Mouse (Mus musculus): ENCODE results near the gene Zfand3. TPM values are rescaled to one million over a fixed set of nuclear protein-coding genes. Genes with fewer than 3 reads are reported as not detected.

Gene Zfand3
- polyA plus RNA-seq, 1 experiment from 2014 or later, result 40.2 TPM

DNA sequence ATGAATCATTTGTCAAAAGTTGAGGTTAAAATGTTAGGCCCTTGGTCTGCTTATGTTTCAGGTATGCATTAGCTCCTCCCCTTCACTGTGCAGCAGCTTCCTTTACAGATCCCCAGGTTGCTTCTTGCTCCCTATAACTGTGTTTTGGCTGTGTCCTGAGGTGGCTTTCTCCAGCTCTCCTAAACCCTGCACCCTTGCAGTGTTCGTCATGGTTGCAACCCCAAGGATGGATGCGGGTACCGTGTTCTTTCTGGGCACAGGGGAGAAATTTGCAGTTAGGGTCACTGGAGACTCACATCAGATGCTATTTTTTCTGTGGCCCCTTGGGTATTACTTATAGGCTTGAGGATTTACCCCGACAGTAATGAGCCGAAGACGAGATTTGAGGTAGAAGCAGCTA, 175.7 kb downstream of the Zfand3 start:
- no peaks in the 10 kb centered on the region for H3K9me3 ChIP-seq (ENCODE audit: control insufficient read depth, low read length)
- no peak overlapping the region for H3K4me2 ChIP-seq (ENCODE audit: low read depth, low read length)
- no peak overlapping the region for H3K9ac ChIP-seq (ENCODE audit: low read depth, low read length)
- H3K27ac ChIP-seq (ENCODE audit: low read length), result no peak overlapping the region
- H3K36me3 ChIP-seq (ENCODE audit: control insufficient read depth, insufficient read depth, low read length), result 0 out of 2 replicates have a peak, but pooled peaks cover 3% of the 10 kb centered on the region
- H3K4me3 ChIP-seq (ENCODE audit: low read length), result no peak overlapping the region
- H3K27me3 ChIP-seq (replicated peaks; ENCODE audit: control insufficient read depth, insufficient read depth, low read length), result no peaks in the 10 kb centered on the region
- 91% methylated on average over 6 of the region's 6 CpGs for WGBS
- H3K4me1 ChIP-seq (ENCODE audit: control insufficient read depth, insufficient read depth, low read length), result no peaks in the 10 kb centered on the region
- no peak for ATAC-seq

DNA sequence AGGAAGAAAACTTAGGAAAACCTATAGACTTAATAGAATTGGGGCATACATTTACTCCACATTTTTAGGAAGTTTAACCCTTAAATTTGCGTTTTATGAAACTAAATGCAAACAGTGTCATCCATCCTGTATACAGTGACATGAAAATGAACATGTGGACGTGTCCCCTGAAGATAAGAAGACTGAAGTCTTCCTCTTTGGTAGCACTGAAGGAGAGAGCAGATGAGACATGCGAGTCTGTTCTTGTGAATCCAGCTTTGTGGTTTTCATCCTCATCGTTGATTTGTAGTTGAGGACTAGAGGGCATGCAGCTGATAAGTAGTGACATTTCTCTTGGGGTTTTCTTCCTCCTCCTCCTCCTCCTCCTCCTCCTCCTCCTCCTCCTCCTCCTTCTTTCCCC, 177.0 kb downstream of the Zfand3 start:
- 80% methylated on average over 4 of the region's 4 CpGs for WGBS
- Histone ChIP-seq H3K27me3 (replicated peaks; ENCODE audit: control insufficient read depth, insufficient read depth, low read length) (no peaks in the 10 kb centered on the region), H3K27ac (ENCODE audit: low read length) (no peak overlapping the region)

DNA sequence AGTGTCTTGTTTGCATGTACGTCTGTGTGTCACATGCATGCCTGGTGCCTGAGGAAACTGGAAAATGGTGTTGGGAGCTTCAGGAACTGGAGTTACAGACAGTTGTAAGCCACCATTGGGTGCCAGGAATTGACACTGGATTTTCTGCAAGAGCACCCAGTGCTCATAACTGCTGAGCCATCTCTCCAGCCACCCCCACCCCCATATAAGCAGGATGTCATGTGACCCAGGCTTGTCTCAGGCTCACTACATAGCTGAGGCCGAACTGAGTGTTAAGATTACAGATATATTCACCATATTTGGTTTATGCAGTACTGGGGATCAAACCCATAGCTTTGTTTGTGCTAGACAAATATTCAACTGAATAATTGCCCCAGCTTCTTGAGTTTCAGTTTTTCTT, 177.5 kb downstream of the Zfand3 start:
- H3K9ac ChIP-seq (ENCODE audit: low read depth, low read length), result no peak overlapping the region
- WGBS, result 77% methylated on average over 2 of the region's 2 CpGs

More for the DNA sequence above, 177.0 kb downstream of the Zfand3 start:
- 0 out of 2 replicates have a peak, but pooled peaks cover 3% of the 10 kb centered on the region for H3K36me3 ChIP-seq (ENCODE audit: control insufficient read depth, insufficient read depth, low read length)
- no peak overlapping the region for H3K9ac ChIP-seq (ENCODE audit: low read depth, low read length)
- H3K4me1 ChIP-seq (ENCODE audit: control insufficient read depth, insufficient read depth, low read length), result no peaks in the 10 kb centered on the region
- no peaks in the 10 kb centered on the region for H3K9me3 ChIP-seq (ENCODE audit: control insufficient read depth, low read length)
- ATAC-seq, result no peak
- H3K4me2 ChIP-seq (ENCODE audit: low read depth, low read length), result no peak overlapping the region
- H3K4me3 ChIP-seq (ENCODE audit: low read length), result no peak overlapping the region

DNA sequence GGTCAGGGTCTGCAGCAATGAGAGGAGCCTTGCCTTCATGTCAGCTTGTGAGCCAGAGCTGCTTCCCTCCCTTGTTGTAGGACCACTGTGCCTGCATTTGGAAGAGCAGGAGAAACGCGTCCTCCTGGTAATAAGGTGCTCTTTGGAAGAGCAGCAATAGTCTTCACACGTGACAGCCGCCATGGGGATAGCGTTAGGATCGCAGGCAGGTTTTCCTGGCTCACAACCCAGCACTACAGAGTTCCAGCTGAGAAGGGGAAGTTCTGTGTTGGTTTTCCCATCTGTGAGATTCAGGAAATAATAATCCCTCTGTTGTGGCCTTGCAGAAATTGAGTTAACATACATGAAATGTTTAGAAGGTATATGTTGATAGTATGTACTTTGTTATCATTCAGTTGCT, 179.0 kb downstream of the Zfand3 start:
- Histone ChIP-seq H3K27ac (ENCODE audit: low read length) (no peak overlapping the region), H3K36me3 (ENCODE audit: control insufficient read depth, insufficient read depth, low read length) (no peaks in the 10 kb centered on the region), H3K9me3 (ENCODE audit: control insufficient read depth, low read length) (no peaks in the 10 kb centered on the region), H3K4me3 (ENCODE audit: low read length) (no peak overlapping the region), H3K27me3 (replicated peaks; ENCODE audit: control insufficient read depth, insufficient read depth, low read length) (no peaks in the 10 kb centered on the region), H3K4me1 (ENCODE audit: control insufficient read depth, insufficient read depth, low read length) (peaks cover 14% of the 10 kb centered on the region), H3K4me2 (ENCODE audit: low read depth, low read length) (no peak overlapping the region), H3K9ac (ENCODE audit: low read depth, low read length) (no peak overlapping the region)
- WGBS, result 96% methylated on average over 6 of the region's 6 CpGs
- no peak for ATAC-seq

More for the DNA sequence above, 177.5 kb downstream of the Zfand3 start:
- no peak for ATAC-seq
- Histone ChIP-seq H3K9me3 (ENCODE audit: control insufficient read depth, low read length) (no peaks in the 10 kb centered on the region), H3K27ac (ENCODE audit: low read length) (no peak overlapping the region), H3K36me3 (ENCODE audit: control insufficient read depth, insufficient read depth, low read length) (0 out of 2 replicates have a peak, but pooled peaks cover 3% of the 10 kb centered on the region), H3K4me2 (ENCODE audit: low read depth, low read length) (no peak overlapping the region), H3K4me1 (ENCODE audit: control insufficient read depth, insufficient read depth, low read length) (peaks cover 1% of the 10 kb centered on the region; the same call in 1 of the 2 replicates), H3K4me3 (ENCODE audit: low read length) (no peak overlapping the region), H3K27me3 (replicated peaks; ENCODE audit: control insufficient read depth, insufficient read depth, low read length) (no peaks in the 10 kb centered on the region)

DNA sequence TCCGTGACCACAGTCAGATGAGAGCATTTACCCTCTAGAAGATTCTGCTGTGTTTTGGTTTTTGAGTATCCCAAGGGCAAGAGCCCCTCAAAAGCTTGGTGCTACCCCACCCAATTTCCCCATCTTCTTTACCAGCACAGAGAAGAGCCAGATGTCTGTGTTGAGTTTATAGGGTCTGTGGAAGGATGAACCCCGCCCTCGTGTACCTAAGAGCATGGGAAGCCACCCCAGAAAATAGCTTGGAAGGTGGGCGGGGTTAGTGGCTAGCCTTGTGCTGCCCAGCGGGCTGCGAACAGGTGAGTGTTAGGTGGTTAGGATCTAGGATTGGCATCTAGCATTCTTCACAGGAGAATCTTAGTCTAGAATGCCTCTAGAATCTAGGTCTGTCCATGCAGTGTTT, 182.6 kb downstream of the Zfand3 start:
- no peaks in the 10 kb centered on the region for H3K27me3 ChIP-seq (replicated peaks; ENCODE audit: control insufficient read depth, insufficient read depth, low read length)
- no peak overlapping the region for H3K9ac ChIP-seq (ENCODE audit: low read depth, low read length)
- H3K4me1 ChIP-seq (ENCODE audit: control insufficient read depth, insufficient read depth, low read length), result peaks cover 17% of the 10 kb centered on the region
- H3K4me3 ChIP-seq (ENCODE audit: low read length), result no peak overlapping the region
- H3K27ac ChIP-seq (ENCODE audit: low read length), result no peak overlapping the region
- ATAC-seq, result no peak
- H3K36me3 ChIP-seq (ENCODE audit: control insufficient read depth, insufficient read depth, low read length), result no peaks in the 10 kb centered on the region
- WGBS, result 77% methylated on average over 6 of the region's 6 CpGs
- no peaks in the 10 kb centered on the region for H3K9me3 ChIP-seq (ENCODE audit: control insufficient read depth, low read length)
- no peak overlapping the region for H3K4me2 ChIP-seq (ENCODE audit: low read depth, low read length)

DNA sequence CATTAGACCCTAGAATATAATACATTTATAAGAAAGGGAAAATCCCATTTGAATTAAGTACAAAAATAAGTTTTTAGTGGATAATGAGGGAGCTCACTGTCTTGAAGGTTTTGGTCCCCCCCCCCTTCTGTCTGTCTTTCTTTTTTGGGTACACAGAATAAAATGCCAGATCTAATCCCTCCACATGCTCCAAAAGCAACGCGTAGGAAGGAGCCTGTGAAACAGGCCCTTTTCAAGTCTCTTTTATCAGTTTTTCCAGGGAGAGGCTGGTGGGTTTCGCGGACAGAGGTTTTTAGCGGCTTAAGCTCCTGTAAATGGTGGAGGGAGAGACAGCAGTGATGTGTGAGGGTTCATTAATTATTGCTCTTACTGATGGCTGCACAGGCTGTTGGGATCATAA, 183.0 kb downstream of the Zfand3 start:
- WGBS, result 43% methylated on average over 5 of the region's 5 CpGs
- Histone ChIP-seq H3K36me3 (ENCODE audit: control insufficient read depth, insufficient read depth, low read length) (no peaks in the 10 kb centered on the region), H3K9me3 (ENCODE audit: control insufficient read depth, low read length) (no peaks in the 10 kb centered on the region), H3K27me3 (replicated peaks; ENCODE audit: control insufficient read depth, insufficient read depth, low read length) (no peaks in the 10 kb centered on the region), H3K4me1 (ENCODE audit: control insufficient read depth, insufficient read depth, low read length) (peaks cover 17% of the 10 kb centered on the region), H3K27ac (ENCODE audit: low read length) (no peak overlapping the region), H3K4me2 (ENCODE audit: low read depth, low read length) (no peak overlapping the region), H3K4me3 (ENCODE audit: low read length) (no peak overlapping the region), H3K9ac (ENCODE audit: low read depth, low read length) (no peak overlapping the region; the same call in 1 of the 2 replicates)
- no peak for ATAC-seq

DNA sequence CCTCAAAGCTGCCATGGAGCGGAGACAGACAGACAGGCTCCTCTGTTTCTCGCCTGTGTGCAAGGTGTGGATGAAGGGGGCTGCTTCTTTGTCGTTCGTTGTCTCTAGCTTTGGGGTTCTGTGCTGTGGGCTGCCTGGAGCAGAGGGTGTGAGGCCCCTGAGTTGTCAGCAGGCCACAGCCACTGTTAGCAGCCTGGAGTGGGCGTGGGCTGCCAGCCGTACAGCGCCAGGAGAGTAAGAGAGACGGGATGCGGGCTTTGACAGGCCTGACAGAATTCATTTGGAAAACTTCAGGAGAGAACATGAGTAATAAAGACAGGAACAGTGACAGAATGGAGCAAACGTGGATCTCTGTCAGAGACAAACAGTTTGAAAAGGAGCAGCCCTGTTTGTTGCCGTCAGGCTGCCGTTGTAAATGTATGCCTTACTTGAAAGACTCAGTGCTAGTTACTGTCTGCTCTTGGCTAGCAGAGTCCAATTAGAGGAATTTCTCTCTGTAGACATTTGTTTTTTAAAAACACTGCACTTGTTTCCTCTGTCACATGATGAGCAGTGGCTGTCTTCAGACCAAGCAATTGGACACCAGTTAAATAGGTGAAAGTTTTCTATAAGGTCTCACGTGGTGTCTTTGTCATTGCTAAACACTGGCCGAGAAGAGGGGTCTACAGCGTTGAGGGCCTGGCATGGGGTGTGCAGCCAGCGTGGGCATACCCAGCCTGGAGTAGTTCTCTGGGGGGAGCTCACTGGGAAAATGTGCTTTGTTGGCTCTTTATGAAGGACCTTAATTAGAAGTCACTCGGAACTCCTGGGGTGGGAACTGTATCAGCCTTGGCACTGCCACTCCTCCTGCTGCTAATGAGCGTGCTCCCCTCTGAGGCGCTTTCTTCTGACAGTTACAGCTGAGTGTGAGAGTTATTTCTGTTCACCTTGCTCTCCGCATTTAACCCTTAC, 183.8 kb downstream of the Zfand3 start:
- Histone ChIP-seq H3K27ac (ENCODE audit: low read length) (no peak overlapping the region), H3K9ac (ENCODE audit: low read depth, low read length) (no peak overlapping the region; the same call in 1 of the 2 replicates), H3K27me3 (replicated peaks; ENCODE audit: control insufficient read depth, insufficient read depth, low read length) (no peaks in the 10 kb centered on the region), H3K4me1 (ENCODE audit: control insufficient read depth, insufficient read depth, low read length) (peaks cover 17% of the 10 kb centered on the region), H3K36me3 (ENCODE audit: control insufficient read depth, insufficient read depth, low read length) (no peaks in the 10 kb centered on the region), H3K4me2 (ENCODE audit: low read depth, low read length) (no peak overlapping the region), H3K4me3 (ENCODE audit: low read length) (no peak overlapping the region), H3K9me3 (ENCODE audit: control insufficient read depth, low read length) (no peaks in the 10 kb centered on the region)
- WGBS, result 36% methylated on average over 20 of the region's 20 CpGs
- ATAC-seq, result no peak

DNA sequence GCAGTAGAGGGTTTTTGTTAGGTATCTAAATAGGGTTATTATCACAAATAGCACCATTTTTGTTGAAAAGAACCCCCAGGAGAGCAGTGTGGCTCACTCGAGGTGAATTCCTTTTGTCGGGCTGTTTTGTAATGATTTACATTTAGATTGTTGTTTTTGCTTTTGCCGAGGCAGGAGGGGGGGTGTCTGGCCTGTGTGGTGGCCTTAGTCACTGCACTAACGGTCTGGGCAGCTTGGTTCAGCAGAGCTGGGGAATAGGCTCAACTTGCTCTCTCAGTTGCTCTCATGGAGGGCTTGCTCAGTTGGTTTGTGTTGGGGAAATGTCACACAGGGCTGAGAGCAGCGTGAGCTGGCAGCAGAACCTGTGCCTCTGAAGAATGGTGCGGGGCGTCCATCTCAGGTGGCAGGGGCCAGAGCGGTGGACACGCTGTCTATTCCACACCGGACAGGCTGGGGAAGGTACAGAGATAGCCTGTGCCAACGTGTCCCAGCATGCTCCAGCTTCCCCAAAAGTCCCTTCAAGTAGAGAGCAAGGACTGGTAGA, 186.6 kb downstream of the Zfand3 start:
- H3K9me3 ChIP-seq (ENCODE audit: control insufficient read depth, low read length), result no peaks in the 10 kb centered on the region
- H3K27ac ChIP-seq (ENCODE audit: low read length), result no peak overlapping the region
- H3K9ac ChIP-seq (ENCODE audit: low read depth, low read length), result no peak overlapping the region
- WGBS, result 71% methylated on average over 11 of the region's 11 CpGs
- H3K4me2 ChIP-seq (ENCODE audit: low read depth, low read length), result no peak overlapping the region
- no peak overlapping the region for H3K4me3 ChIP-seq (ENCODE audit: low read length)
- no peaks in the 10 kb centered on the region for H3K36me3 ChIP-seq (ENCODE audit: control insufficient read depth, insufficient read depth, low read length)
- no peak for ATAC-seq
- H3K27me3 ChIP-seq (replicated peaks; ENCODE audit: control insufficient read depth, insufficient read depth, low read length), result no peaks in the 10 kb centered on the region
- peaks cover 22% of the 10 kb centered on the region for H3K4me1 ChIP-seq (ENCODE audit: control insufficient read depth, insufficient read depth, low read length)

DNA sequence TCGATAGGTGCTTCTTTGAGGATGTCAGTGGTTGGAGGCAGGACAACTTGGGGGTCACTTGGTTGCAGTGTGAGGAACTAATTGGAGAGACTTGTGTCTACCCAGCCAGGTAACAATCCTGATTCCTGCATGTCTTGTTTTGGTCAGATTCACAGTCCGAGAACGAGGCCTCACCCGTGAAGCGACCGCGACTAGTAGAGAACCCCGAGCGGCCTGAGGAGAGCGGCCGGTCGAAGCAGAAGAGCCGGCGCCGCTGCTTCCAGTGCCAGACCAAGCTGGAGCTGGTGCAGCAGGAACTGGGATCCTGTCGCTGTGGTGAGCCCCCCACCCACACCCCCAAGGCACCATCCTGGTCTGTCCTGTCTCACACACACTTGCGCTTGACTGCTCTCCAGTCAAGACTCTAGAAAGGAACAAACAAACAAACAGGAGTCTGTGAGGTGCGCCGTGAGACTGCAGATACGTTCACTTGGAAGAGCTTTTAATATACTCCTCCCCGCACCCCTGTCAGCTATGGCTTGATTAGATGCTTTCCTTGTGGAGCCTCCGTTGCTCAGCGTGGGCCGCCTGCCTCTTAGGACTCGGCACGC, 188.0 kb downstream of the Zfand3 start:
- H3K27me3 ChIP-seq (replicated peaks; ENCODE audit: control insufficient read depth, insufficient read depth, low read length), result no peaks in the 10 kb centered on the region

More for the DNA sequence above, 188.0 kb downstream of the Zfand3 start:
- no peak overlapping the region for H3K4me2 ChIP-seq (ENCODE audit: low read depth, low read length)
- no peak overlapping the region for H3K4me3 ChIP-seq (ENCODE audit: low read length)
- no peaks in the 10 kb centered on the region for H3K36me3 ChIP-seq (ENCODE audit: control insufficient read depth, insufficient read depth, low read length)
- H3K9ac ChIP-seq (ENCODE audit: low read depth, low read length), result no peak overlapping the region
- ATAC-seq, result no peak
- 86% methylated on average over 26 of the region's 26 CpGs for WGBS
- H3K27ac ChIP-seq (ENCODE audit: low read length), result no peak overlapping the region
- peaks cover 27% of the 10 kb centered on the region for H3K4me1 ChIP-seq (ENCODE audit: control insufficient read depth, insufficient read depth, low read length)
- H3K9me3 ChIP-seq (ENCODE audit: control insufficient read depth, low read length), result no peaks in the 10 kb centered on the region

Data from intestine, embryonic 16.5 days (tissue).